Mouse (Mus musculus): ENCODE data around the gene Fstl1. TPM values are rescaled to one million over a fixed set of nuclear protein-coding genes. Genes with fewer than 3 reads are reported as not detected.

The Fstl1 gene
- polyA plus RNA-seq, 1 experiment from 2014 or later: 15.5 TPM

DNA sequence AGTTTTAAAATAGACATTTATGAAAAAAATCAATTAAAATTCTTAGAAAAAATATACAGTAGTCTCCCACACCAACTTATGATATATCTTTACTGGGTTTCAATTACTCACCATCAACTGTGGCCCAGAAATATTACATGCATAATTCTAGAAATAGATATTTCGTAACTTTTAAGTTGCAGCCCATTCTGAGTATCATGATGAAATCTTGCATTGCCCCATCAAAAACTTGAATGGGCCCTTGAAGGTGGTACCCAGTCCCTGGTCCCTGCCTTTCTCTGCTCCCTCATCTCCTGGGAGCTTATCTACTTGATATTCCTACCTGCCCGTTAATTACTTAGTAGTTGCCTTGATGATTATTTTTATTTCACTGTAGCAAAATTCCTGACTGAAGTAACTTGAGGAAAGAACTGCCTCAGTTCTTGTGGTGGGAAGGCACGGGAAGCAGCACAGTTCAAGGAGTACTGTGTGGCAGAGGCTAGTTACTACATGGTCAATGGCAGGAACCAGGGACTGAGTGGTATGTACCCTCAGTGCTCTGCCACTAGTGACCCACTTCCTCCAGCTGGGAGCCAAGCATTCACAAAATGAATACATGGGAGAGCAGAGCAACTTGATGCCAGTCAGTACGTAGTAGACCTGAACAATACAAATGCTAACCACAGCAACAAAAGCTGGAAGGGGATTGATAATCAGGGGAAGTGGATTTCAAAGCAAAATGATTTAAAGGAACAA is 98.0 kb downstream of the Fstl1 start:
- no peak overlapping the region for H3K27ac ChIP-seq (ENCODE audit: low read depth)
- H3K36me3 ChIP-seq (replicated peaks; ENCODE audit: insufficient read depth, low read length): peaks cover 16% of the 10 kb centered on the region
- no peaks in the 10 kb centered on the region for H3K27me3 ChIP-seq (ENCODE audit: insufficient read depth, low read length)
- ATAC-seq (no peak), DNase-seq (no peak)
- no peak overlapping the region for H3K4me3 ChIP-seq (ENCODE audit: low read depth, low read length)
- no peak overlapping the region for H3K4me2 ChIP-seq (ENCODE audit: low read depth, low read length)
- H3K9ac ChIP-seq (replicated peaks): no peak overlapping the region
- TF ChIP-seq CTCF (IDR thresholded peaks at IDR 0.05; ENCODE audit: low read depth): no peak
- no peak for TF ChIP-seq EP300 (IDR thresholded peaks at IDR 0.05; ENCODE audit: low read depth)
- H3K9me3 ChIP-seq (ENCODE audit: low read length): no peaks in the 10 kb centered on the region
- 66% methylated on average over 4 of the region's 4 CpGs for WGBS (ENCODE audit: insufficient replicate concordance)
- peaks cover 22% of the 10 kb centered on the region for H3K4me1 ChIP-seq (ENCODE audit: insufficient read depth)

DNA sequence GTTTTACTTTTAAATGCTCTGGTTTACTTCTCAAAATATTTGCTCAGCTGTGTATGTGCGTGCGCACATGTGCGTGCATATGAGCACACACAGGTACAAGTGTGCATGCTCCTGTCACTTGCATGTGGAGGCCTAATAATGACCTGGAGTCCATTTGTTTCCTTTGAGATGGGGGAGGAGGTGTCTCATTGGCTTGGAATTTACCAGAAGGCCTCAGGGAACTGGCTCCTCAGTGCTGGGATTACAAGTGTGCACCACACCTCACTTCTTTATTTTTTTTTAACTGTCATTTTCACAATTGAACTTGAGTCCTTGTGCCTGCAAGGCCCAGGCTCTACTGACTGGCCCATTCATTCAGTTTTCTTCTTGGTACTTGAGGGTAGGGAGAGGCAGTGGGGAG is 100.7 kb downstream of the Fstl1 start:
- Histone ChIP-seq H3K36me3 (replicated peaks; ENCODE audit: insufficient read depth, low read length) (peaks cover 20% of the 10 kb centered on the region), H3K4me2 (ENCODE audit: low read depth, low read length) (no peak overlapping the region), H3K4me3 (ENCODE audit: low read depth, low read length) (no peak overlapping the region), H3K27me3 (ENCODE audit: insufficient read depth, low read length) (no peaks in the 10 kb centered on the region), H3K4me1 (ENCODE audit: insufficient read depth) (peaks cover 20% of the 10 kb centered on the region), H3K27ac (ENCODE audit: low read depth) (no peak overlapping the region), H3K9ac (replicated peaks) (no peak overlapping the region), H3K9me3 (ENCODE audit: low read length) (no peaks in the 10 kb centered on the region)
- TF ChIP-seq EP300 (IDR thresholded peaks at IDR 0.05; ENCODE audit: low read depth) (no peak), CTCF (IDR thresholded peaks at IDR 0.05; ENCODE audit: low read depth) (no peak)
- DNase-seq (no peak), ATAC-seq (no peak)
- 96% methylated on average over 3 of the region's 3 CpGs for WGBS (ENCODE audit: insufficient replicate concordance)

DNA sequence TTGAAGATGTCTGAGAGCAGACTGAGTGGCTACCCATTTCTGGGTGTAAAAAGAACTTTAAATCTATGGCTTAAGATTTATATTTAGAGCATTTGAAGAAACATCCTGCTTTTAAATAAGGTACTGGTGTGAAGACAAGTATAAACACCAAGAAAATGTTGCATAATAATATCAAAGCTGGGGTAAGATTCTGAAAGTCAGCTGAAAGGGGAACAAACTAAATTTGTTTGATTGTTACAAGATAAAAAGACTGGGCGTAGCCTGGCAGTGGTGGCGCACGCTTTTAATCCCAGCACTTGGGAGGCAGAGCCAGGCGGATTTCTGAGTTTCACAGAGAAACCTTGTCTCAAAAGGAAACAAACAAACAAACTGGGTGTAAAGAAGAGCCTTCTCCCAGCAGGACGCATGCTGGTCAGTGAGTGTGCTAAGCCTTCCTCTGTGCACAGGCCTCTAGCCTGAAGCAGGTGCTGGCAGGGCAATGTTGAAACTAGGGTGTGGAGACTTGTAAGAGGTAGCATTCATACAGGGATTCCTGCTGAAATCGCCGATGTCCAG is 102.4 kb downstream of the Fstl1 start:
- TF ChIP-seq EP300 (IDR thresholded peaks at IDR 0.05; ENCODE audit: low read depth) (no peak), CTCF (IDR thresholded peaks at IDR 0.05; ENCODE audit: low read depth) (no peak)
- no peak for ATAC-seq
- Histone ChIP-seq H3K27me3 (ENCODE audit: insufficient read depth, low read length) (no peaks in the 10 kb centered on the region), H3K4me1 (ENCODE audit: insufficient read depth) (peaks cover 20% of the 10 kb centered on the region), H3K9ac (replicated peaks) (no peak overlapping the region), H3K9me3 (ENCODE audit: low read length) (no peaks in the 10 kb centered on the region), H3K27ac (ENCODE audit: low read depth) (no peak overlapping the region), H3K36me3 (replicated peaks; ENCODE audit: insufficient read depth, low read length) (peaks cover 23% of the 10 kb centered on the region), H3K4me2 (ENCODE audit: low read depth, low read length) (no peak overlapping the region), H3K4me3 (ENCODE audit: low read depth, low read length) (no peak overlapping the region)
- DNase-seq: no peak
- WGBS (ENCODE audit: insufficient replicate concordance): 74% methylated on average over 7 of the region's 7 CpGs

GRCm38 (mm10) chr16:37879750-37880419 is 103.2 kb downstream of the Fstl1 start:
- DNase-seq (no peak), ATAC-seq (peak; percentile 38; the same call in 1 of the 2 replicates)
- H3K9ac ChIP-seq (replicated peaks): no peak overlapping the region
- WGBS (ENCODE audit: insufficient replicate concordance): 71% methylated on average over 4 of the region's 4 CpGs
- H3K4me1 ChIP-seq (ENCODE audit: insufficient read depth): peaks cover 15% of the 10 kb centered on the region
- H3K9me3 ChIP-seq (ENCODE audit: low read length): no peaks in the 10 kb centered on the region
- no peaks in the 10 kb centered on the region for H3K27me3 ChIP-seq (ENCODE audit: insufficient read depth, low read length)
- H3K27ac ChIP-seq (ENCODE audit: low read depth): 0 out of 2 replicates have a peak overlapping the region, but pooled peaks have one; percentile 30
- H3K4me2 ChIP-seq (ENCODE audit: low read depth, low read length): peak overlapping the region; percentile 18; the same call in 1 of the 2 replicates
- H3K36me3 ChIP-seq (replicated peaks; ENCODE audit: insufficient read depth, low read length): peaks cover 26% of the 10 kb centered on the region
- TF ChIP-seq EP300 (IDR thresholded peaks at IDR 0.05; ENCODE audit: low read depth) (no peak), CTCF (IDR thresholded peaks at IDR 0.05; ENCODE audit: low read depth) (no peak)
- H3K4me3 ChIP-seq (ENCODE audit: low read depth, low read length): no peak overlapping the region

DNA sequence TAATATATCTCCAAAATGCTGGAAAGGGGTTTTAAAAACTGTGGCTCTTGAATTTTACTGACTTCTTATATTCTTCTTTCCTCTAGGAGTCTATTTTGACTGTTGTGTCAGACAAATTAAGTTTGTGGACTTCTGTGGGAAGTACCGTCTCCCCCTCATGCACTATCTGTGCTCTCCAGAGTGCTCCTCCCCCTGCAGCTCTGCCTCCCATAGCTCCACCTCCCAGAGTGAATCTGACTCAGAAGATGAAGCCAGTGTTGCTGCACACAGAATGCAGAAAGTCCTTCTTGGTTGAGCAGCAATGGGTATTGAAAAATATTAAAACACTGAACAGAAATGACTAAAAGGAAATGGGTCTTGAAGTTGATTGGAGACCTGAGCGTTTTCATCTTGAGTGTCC is 104.5 kb downstream of the Fstl1 start:
- DNase-seq: no peak
- ATAC-seq: no peak
- Histone ChIP-seq H3K27me3 (ENCODE audit: insufficient read depth, low read length) (no peaks in the 10 kb centered on the region), H3K9ac (replicated peaks) (no peak overlapping the region), H3K4me1 (ENCODE audit: insufficient read depth) (peaks cover 14% of the 10 kb centered on the region), H3K36me3 (replicated peaks; ENCODE audit: insufficient read depth, low read length) (peaks cover 26% of the 10 kb centered on the region), H3K9me3 (ENCODE audit: low read length) (no peaks in the 10 kb centered on the region), H3K27ac (ENCODE audit: low read depth) (no peak overlapping the region), H3K4me2 (ENCODE audit: low read depth, low read length) (no peak overlapping the region), H3K4me3 (ENCODE audit: low read depth, low read length) (no peak overlapping the region)
- TF ChIP-seq EP300 (IDR thresholded peaks at IDR 0.05; ENCODE audit: low read depth): no peak
- TF ChIP-seq CTCF (IDR thresholded peaks at IDR 0.05; ENCODE audit: low read depth): no peak
- 62% methylated on average over 2 of the region's 2 CpGs for WGBS (ENCODE audit: insufficient replicate concordance)

Other genes with a start within 250 kb of the Fstl1 start
- 5.8 and 5.9 TPM in 2 replicates for gene Gtf2e1, start 237.1 kb upstream of the Fstl1 start, polyA plus RNA-seq (2015; fragmentation: Nextera tagmentation; extraction: Ambion mirVana)
- gene Rabl3, start 237.0 kb upstream of the Fstl1 start, polyA plus RNA-seq (2015; fragmentation: Nextera tagmentation; extraction: Ambion mirVana): 14.2 and 14.9 TPM in 2 replicates
- 131 and 153 TPM in 2 replicates for gene Hgd, start 196.7 kb upstream of the Fstl1 start, polyA plus RNA-seq (2015; fragmentation: Nextera tagmentation; extraction: Ambion mirVana)
- gene Ndufb4, start 122.4 kb upstream of the Fstl1 start, polyA plus RNA-seq (2015; fragmentation: Nextera tagmentation; extraction: Ambion mirVana): 67.3 and 77.7 TPM in 2 replicates
- 0.09 TPM in 1 of 2 replicates, not detected in the other for gene Gm36028, start 84.3 kb downstream of the Fstl1 start, polyA plus RNA-seq (2015; fragmentation: Nextera tagmentation; extraction: Ambion mirVana)
- gene Lrrc58, start 91.5 kb downstream of the Fstl1 start, polyA plus RNA-seq (2015; fragmentation: Nextera tagmentation; extraction: Ambion mirVana): 10.8 and 11.6 TPM in 2 replicates
- gene Gpr156, start 139.6 kb downstream of the Fstl1 start, polyA plus RNA-seq (2015; fragmentation: Nextera tagmentation; extraction: Ambion mirVana): 0.02 TPM in 1 of 2 replicates, not detected in the other

Data from liver, postnatal 0 days (tissue).